Mouse (Mus musculus) C2C12 (cell line): Measurements from ENCODE around the gene Hyal2.

ENCODE experiments used
- MAX ChIP-seq: IDR thresholded peaks from one replicate; pipeline ENCODE4 v1.6.1; 2011; ENCODE audit warnings: mild to moderate bottlenecking, control low read depth
- USF1 ChIP-seq: IDR thresholded peaks from one replicate; pipeline ENCODE4 v1.6.1; 2011; ENCODE audit warnings: low read depth, mild to moderate bottlenecking, control low read depth, moderate library complexity

- TF ChIP-seq USF1: no peak
- no peak for TF ChIP-seq MAX
Observed at GRCm38 (mm10) chr9:107545199-107545598, 22.5 kb upstream of the Hyal2 start.
